Mouse (Mus musculus) spleen, adult 18-20 months (tissue): ENCODE results near the gene Mex3d.

Source experiments
- DNase-seq, 2 experiments: peaks; one replicate each; pipeline ENCODE4 v3.0.0; 2022; ENCODE audit warnings: mixed read lengths in 2 of 2

Gene Mex3d

GRCm38 (mm10) chr10:80387522-80387959, at the start of gene Mex3d:
Mex3d (minus strand) TSS chr10:80387659.
- DNase-seq: peak; percentile 83 to 90

- DNase-seq: peak in 1 of 2 experiments; percentile 39
These were observed 48.8 kb upstream of the Mex3d start for GRCm38 (mm10) chr10:80436276-80436675.

GRCm38 (mm10) chr10:80435764-80436163, 48.3 kb upstream of the Mex3d start:
- no peak for DNase-seq

- no peak for DNase-seq
These were observed 47.4 kb upstream of the Mex3d start for GRCm38 (mm10) chr10:80434823-80435222.

GRCm38 (mm10) chr10:80434233-80434592, 46.8 kb upstream of the Mex3d start:
- no peak for DNase-seq

- DNase-seq: peak; percentile 87 to 89
These were observed 46.2 kb upstream of the Mex3d start, which contains the start of gene Tcf3 for GRCm38 (mm10) chr10:80433513-80434232. Tcf3 (minus strand) TSS chr10:80433647.

GRCm38 (mm10) chr10:80432936-80433512, 45.6 kb upstream of the Mex3d start:
- peak in 1 of 2 experiments; percentile 36 for DNase-seq

GRCm38 (mm10) chr10:80432387-80432785, 44.9 kb upstream of the Mex3d start:
- no peak for DNase-seq

- DNase-seq: peak in 1 of 2 experiments; percentile 43
These were observed 44.3 kb upstream of the Mex3d start for GRCm38 (mm10) chr10:80431570-80432386.

- DNase-seq: no peak
These were observed 43.0 kb upstream of the Mex3d start for GRCm38 (mm10) chr10:80430375-80430980.

- DNase-seq: peak; percentile 49 to 64
These were observed 42.3 kb upstream of the Mex3d start for GRCm38 (mm10) chr10:80429800-80430199.

- no peak for DNase-seq
These were observed 37.6 kb upstream of the Mex3d start for GRCm38 (mm10) chr10:80425041-80425440.

- peak; percentile 53 to 60 for DNase-seq
These were observed 36.1 kb upstream of the Mex3d start for GRCm38 (mm10) chr10:80423562-80423961.

GRCm38 (mm10) chr10:80421651-80422472, 34.4 kb upstream of the Mex3d start:
- DNase-seq: no peak

GRCm38 (mm10) chr10:80421208-80421607, 33.7 kb upstream of the Mex3d start:
- DNase-seq: no peak

GRCm38 (mm10) chr10:80420729-80421128, 33.3 kb upstream of the Mex3d start:
- DNase-seq: no peak

- no peak for DNase-seq
These were observed 32.0 kb upstream of the Mex3d start for GRCm38 (mm10) chr10:80419419-80419818.

- DNase-seq: no peak
These were observed 30.9 kb upstream of the Mex3d start for GRCm38 (mm10) chr10:80418311-80418710.

- no peak for DNase-seq
These were observed 30.4 kb upstream of the Mex3d start for GRCm38 (mm10) chr10:80417841-80418240.

GRCm38 (mm10) chr10:80417371-80417770, 29.9 kb upstream of the Mex3d start:
- DNase-seq: no peak

- DNase-seq: no peak
These were observed 28.1 kb upstream of the Mex3d start for GRCm38 (mm10) chr10:80415566-80415965.
